9 mouse cellular contexts compared by ENCODE assay signal in genomic region chr10:117146421-117146820, GRCm38 (mm10). TPM values are rescaled to one million over a fixed set of nuclear protein-coding genes. Genes with fewer than 3 reads are reported as not detected.
DNase-seq lines count a peak whose midpoint lies in the region; ATAC-seq and TF ChIP-seq lines count a peak whose summit lies in the region.
"Had no signal": no experiment of that assay in that cellular context is flagged by ENCODE, and none has a peak within 500 bp of the region (broad histone marks: within the 10 kb centered on the region; RNA-seq: fewer than 3 reads in every experiment).

No protein-coding gene starts in this region.

- no peak for DNase-seq in forebrain, embryonic 11.5 days (ENCODE audit: low spot score)
- DNase-seq in lung, postnatal 4 days = no peak
- DNase-seq in thymus, postnatal 4 days = no peak
- DNase-seq: gastrocnemius, postnatal 36 days had no signal

- H3K4me1 ChIP-seq in forebrain, embryonic 12.5 days = peaks cover 31% of the 10 kb centered on the region
- peaks cover 8% of the 10 kb centered on the region; the same call in 1 of the 2 replicates for H3K4me1 ChIP-seq in forebrain, embryonic 11.5 days (replicated peaks; ENCODE audit: control insufficient read depth, insufficient read depth, low read length)
- H3K4me1 ChIP-seq in lung, embryonic 16.5 days (replicated peaks; ENCODE audit: control insufficient read depth, insufficient read depth, low read length) = peaks cover 35% of the 10 kb centered on the region
- peaks cover 49% of the 10 kb centered on the region for H3K4me1 ChIP-seq in limb, embryonic 13.5 days
- peaks cover 20% of the 10 kb centered on the region for H3K4me1 ChIP-seq in small intestine, adult 2 months (ENCODE audit: control insufficient read depth, insufficient read depth, insufficient read length, low read length)

- no peak for TF ChIP-seq CTCF in small intestine, adult 2 months (IDR thresholded peaks at IDR 0.05; ENCODE audit: extremely low read depth, insufficient read length, insufficient replicate concordance, low read depth, low read length)

- no peak overlapping the region for H3K4me3 ChIP-seq in forebrain, embryonic 12.5 days (replicated peaks)
- H3K4me3 ChIP-seq in forebrain, embryonic 11.5 days (ENCODE audit: low read depth, low read length) = no peak overlapping the region
- peak overlapping the region; percentile 33 for H3K4me3 ChIP-seq in lung, embryonic 16.5 days (ENCODE audit: low read length)
- peak overlapping the region; percentile 16; the same call in 1 of the 2 replicates for H3K4me3 ChIP-seq in limb, embryonic 13.5 days
- H3K4me3 ChIP-seq in small intestine, adult 2 months (ENCODE audit: low read depth, low read length) = peak overlapping the region; percentile 34

- H3K36me3 ChIP-seq in forebrain, embryonic 12.5 days (replicated peaks) = no peaks in the 10 kb centered on the region
- no peaks in the 10 kb centered on the region for H3K36me3 ChIP-seq in forebrain, embryonic 11.5 days (ENCODE audit: control insufficient read depth, insufficient read depth, low read length)
- no peaks in the 10 kb centered on the region for H3K36me3 ChIP-seq in lung, embryonic 16.5 days (ENCODE audit: control insufficient read depth, insufficient read depth, low read length)
- H3K36me3 ChIP-seq in limb, embryonic 13.5 days = no peaks in the 10 kb centered on the region
- H3K36me3 ChIP-seq in small intestine, adult 2 months (ENCODE audit: control insufficient read depth, insufficient read depth, low read length) = no peaks in the 10 kb centered on the region

- no peak for ATAC-seq in forebrain, embryonic 12.5 days (ENCODE audit: low FRiP score)
- ATAC-seq in forebrain, embryonic 11.5 days (replicated peaks; ENCODE audit: low FRiP score) = no peak
- ATAC-seq in lung, embryonic 16.5 days (ENCODE audit: low read depth) = no peak
- no peak for ATAC-seq in limb, embryonic 13.5 days (ENCODE audit: low FRiP score, low read depth)
- no peak for ATAC-seq in CD4-positive, CD25-positive, alpha-beta regulatory T cell, adult 4 months

- peaks cover 20% of the 10 kb centered on the region for H3K27me3 ChIP-seq in forebrain, embryonic 12.5 days
- H3K27me3 ChIP-seq in forebrain, embryonic 11.5 days (ENCODE audit: control insufficient read depth, insufficient read depth, low read length) = peaks cover 5% of the 10 kb centered on the region; the same call in 1 of the 2 replicates
- H3K27me3 ChIP-seq in lung, embryonic 16.5 days (ENCODE audit: control insufficient read depth, insufficient read depth, low read depth, low read length) = no peaks in the 10 kb centered on the region
- H3K27me3 ChIP-seq in limb, embryonic 13.5 days = no peaks in the 10 kb centered on the region
- no peaks in the 10 kb centered on the region for H3K27me3 ChIP-seq in small intestine, adult 2 months (ENCODE audit: control insufficient read depth, insufficient read depth, low read length)

- H3K27ac ChIP-seq in forebrain, embryonic 12.5 days = no peak overlapping the region
- no peak overlapping the region for H3K27ac ChIP-seq in forebrain, embryonic 11.5 days (ENCODE audit: low read depth, low read length)
- H3K27ac ChIP-seq in lung, embryonic 16.5 days (ENCODE audit: low read length) = peak overlapping the region; percentile 52; the same call in 1 of the 2 replicates
- H3K27ac ChIP-seq in limb, embryonic 13.5 days = no peak overlapping the region
- no peak overlapping the region for H3K27ac ChIP-seq in small intestine, adult 2 months (ENCODE audit: insufficient read depth, low read depth, low read length)

- H3K9me3 ChIP-seq in forebrain, embryonic 12.5 days = no peaks in the 10 kb centered on the region
- no peaks in the 10 kb centered on the region for H3K9me3 ChIP-seq in forebrain, embryonic 11.5 days (ENCODE audit: control insufficient read depth, low read length)
- H3K9me3 ChIP-seq in lung, embryonic 16.5 days (ENCODE audit: control insufficient read depth, low read length) = no peaks in the 10 kb centered on the region
- H3K9me3 ChIP-seq in limb, embryonic 13.5 days = no peaks in the 10 kb centered on the region

- H3K4me2 ChIP-seq in forebrain, embryonic 12.5 days = peak overlapping the region; percentile 3; the same call in 1 of the 2 replicates
- no peak overlapping the region for H3K4me2 ChIP-seq in forebrain, embryonic 11.5 days (ENCODE audit: low read depth, low read length, severe bottlenecking)
- peak overlapping the region; percentile 46 for H3K4me2 ChIP-seq in lung, embryonic 16.5 days (ENCODE audit: low read depth, low read length)
- peak overlapping the region; percentile 41 for H3K4me2 ChIP-seq in limb, embryonic 13.5 days (replicated peaks)

- H3K9ac ChIP-seq in forebrain, embryonic 12.5 days = no peak overlapping the region
- no peak overlapping the region for H3K9ac ChIP-seq in forebrain, embryonic 11.5 days (ENCODE audit: low read length)
- H3K9ac ChIP-seq in lung, embryonic 16.5 days (ENCODE audit: low read length) = no peak overlapping the region
- no peak overlapping the region for H3K9ac ChIP-seq in limb, embryonic 13.5 days

- no peak for TF ChIP-seq POLR2A in small intestine, adult 2 months (IDR thresholded peaks at IDR 0.05; ENCODE audit: low read depth, low read length)

- 76% methylated on average over 9 of the region's 9 CpGs for WGBS in forebrain, embryonic 12.5 days
- 76% methylated on average over 9 of the region's 9 CpGs for WGBS in forebrain, embryonic 11.5 days
- 20% methylated on average over 9 of the region's 9 CpGs for WGBS in lung, embryonic 16.5 days
- 68% methylated on average over 9 of the region's 9 CpGs for WGBS in limb, embryonic 13.5 days
- 22% methylated on average over 9 of the region's 9 CpGs for WGBS in small intestine, adult 2 months

RNA-seq across cellular contexts. Expression of gene Frs2, which starts 1.9 kb away (rescaled TPM):
- polyA plus RNA-seq in forebrain, embryonic 12.5 days (2016; fragmentation: Nextera tagmentation; extraction: Ambion mirVana) = 23.6 and 25.6 TPM in 2 replicates
- polyA plus RNA-seq in forebrain, embryonic 11.5 days (2014; fragmentation: Nextera tagmentation; extraction: Ambion mirVana) = 29.4 and 31.9 TPM in 2 replicates
- 19.4 and 20.8 TPM in 2 replicates for polyA plus RNA-seq in lung, embryonic 16.5 days (2015; fragmentation: Nextera tagmentation; extraction: Ambion mirVana)
- 21.8 and 22.6 TPM in 2 replicates for polyA plus RNA-seq in limb, embryonic 13.5 days (2015; fragmentation: Nextera tagmentation; extraction: Ambion mirVana)
- 2.4 and 4.4 TPM in 2 replicates for polyA plus RNA-seq in small intestine, adult 2 months (2012; rRNA removed)
- 1 to 10 TPM; 8.4 to 9.3 TPM for polyA plus RNA-seq in CD4-positive, CD25-positive, alpha-beta regulatory T cell, adult 4 months (2017; shearing (Covaris generic))

Comparison
In these comparisons a context has a peak if more than half of its experiments do, and no peak if none do; other contexts are left out.
1. H3K4me3 ChIP-seq: peak in lung, embryonic 16.5 days (single experiment), limb, embryonic 13.5 days (single experiment) and small intestine, adult 2 months (single experiment); none in forebrain, embryonic 12.5 days (single experiment) and forebrain, embryonic 11.5 days (single experiment).